Mouse (Mus musculus) mouse embryonic stem cell (cell line): Measurements from ENCODE around the gene Gm33543.

Experiments
- in situ Hi-C, 2 experiments: fragments of 300-500 bp; cut with MboI; formaldehyde crosslinking; loops; 1 replicate in 1 of 2; 3 replicates in 1 of 2; pipeline ENCODE4 v1.14.3; 2019 to 2020; ENCODE audit warnings: low sequenced_read_pairs in 2 of 2, low pct_unique_long_range_greater_than_20kb in 1 of 2, mixed read lengths in 1 of 2; ENCODE audit not compliant: unreplicated experiment in 1 of 2

The Gm33543 gene

DNA sequence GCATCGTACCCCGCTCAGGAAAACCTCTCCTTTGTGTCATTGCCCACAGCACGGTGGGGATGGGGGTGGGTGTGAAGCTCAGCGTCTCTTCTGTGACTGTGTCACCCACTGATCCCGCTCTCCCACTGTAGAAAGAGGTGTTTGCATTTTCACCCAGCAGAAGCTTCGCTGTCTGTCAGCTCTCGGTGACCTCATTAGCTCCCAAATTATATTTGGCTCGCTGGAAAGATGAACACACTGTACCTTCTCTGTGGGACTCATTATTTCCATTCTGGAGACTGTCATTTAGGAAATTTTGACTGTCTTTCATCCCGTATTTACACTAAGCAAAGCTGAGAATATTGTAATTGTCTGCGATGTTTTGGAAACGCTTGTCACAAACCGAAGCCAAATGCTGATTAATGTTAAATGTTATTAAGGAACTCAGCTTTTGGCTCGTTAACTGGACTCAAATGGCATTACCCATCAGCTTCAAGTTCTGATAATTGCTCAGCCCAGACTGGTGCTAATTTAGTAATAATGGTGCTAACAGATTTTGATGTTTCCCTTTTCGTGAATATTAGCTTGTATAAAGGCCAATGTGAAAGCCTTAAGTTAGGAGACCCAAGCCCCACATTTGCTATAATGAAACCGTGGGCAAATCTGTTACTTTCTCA lies 51.8 kb downstream of the Gm33543 start:
- in situ Hi-C loops: no loop called here

DNA sequence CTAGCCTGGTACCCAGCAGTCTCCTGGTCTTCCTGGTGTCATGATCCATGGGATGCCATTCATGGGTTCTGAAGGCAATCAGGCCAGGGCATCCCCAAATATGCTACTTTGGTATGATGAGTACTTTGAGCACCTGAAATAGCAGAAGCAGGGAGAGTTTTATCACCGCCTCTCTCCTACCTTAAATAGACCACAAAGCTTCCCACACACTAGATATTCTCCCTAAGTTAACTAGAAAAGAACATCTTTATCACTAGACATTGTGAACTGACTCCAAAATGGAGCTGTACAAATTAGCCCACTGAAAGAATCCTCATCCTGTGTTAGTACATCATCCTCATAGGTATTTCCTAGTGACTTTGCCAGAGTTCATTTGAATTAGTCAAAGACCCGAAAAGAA lies 55.6 kb downstream of the Gm33543 start:
- in situ Hi-C loops: no loop called here

DNA sequence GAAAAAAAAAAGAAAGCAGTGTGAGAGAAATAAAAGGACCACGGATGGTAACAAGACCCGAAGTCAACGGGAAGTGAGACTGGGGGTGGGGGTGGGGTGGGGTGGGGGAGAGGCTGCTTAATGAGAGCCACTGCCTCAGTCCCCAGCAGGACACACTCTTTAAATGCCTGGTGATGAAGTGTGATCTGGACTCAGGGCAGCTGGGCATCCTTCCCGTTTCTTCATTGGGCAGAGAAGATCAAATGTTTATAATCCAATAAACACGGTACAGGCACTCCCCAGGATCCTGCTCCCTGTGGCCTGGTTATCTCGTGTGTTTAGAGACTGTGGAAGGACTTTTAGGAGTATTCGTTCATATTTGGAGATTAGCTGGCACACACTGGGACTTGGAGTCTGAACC lies 57.9 kb downstream of the Gm33543 start:
- in situ Hi-C loops: no loop called here

GRCm38 (mm10) chr10:95780881-95781600 lies 61.7 kb downstream of the Gm33543 start:
- in situ Hi-C loops: no loop called here

DNA sequence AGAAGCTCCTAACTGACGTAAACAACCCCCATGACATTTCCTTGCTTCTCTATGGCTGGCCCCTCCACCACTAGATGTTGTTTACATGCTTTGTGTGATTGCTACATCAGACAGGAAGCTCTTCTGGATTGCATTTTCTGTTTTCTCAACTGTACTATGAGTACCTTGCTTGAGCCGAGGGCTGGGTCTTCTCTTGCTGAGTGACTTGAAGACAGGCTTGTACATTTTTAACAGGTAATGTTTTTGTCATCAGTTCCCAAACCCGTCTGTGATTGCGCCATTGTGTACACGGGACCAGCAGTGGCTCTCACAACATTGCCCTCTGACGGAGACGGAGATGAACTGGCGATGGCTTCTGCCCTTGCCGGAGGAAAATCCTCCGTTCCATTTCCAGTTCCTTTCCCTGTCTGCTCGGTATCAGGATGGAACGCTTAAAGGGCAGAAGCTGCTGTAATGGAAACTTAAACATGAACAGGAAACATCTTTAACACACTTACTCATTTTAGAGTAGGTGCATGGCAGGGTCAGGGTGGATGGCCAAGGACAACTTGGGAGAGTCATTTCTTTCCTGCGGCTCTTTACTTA lies 62.8 kb downstream of the Gm33543 start:
- in situ Hi-C loops: loop anchor here in 1 of 2 experiments (10.0 kb wide), 1 partner anchor 115 kb away; no protein-coding TSS in a partner anchor

- in situ Hi-C loops: loop anchor here in 1 of 2 experiments (10.0 kb wide), 1 partner anchor 114 kb away; no protein-coding TSS in a partner anchor
Measured at GRCm38 (mm10) chr10:95778622-95779021, 64.1 kb downstream of the Gm33543 start.

DNA sequence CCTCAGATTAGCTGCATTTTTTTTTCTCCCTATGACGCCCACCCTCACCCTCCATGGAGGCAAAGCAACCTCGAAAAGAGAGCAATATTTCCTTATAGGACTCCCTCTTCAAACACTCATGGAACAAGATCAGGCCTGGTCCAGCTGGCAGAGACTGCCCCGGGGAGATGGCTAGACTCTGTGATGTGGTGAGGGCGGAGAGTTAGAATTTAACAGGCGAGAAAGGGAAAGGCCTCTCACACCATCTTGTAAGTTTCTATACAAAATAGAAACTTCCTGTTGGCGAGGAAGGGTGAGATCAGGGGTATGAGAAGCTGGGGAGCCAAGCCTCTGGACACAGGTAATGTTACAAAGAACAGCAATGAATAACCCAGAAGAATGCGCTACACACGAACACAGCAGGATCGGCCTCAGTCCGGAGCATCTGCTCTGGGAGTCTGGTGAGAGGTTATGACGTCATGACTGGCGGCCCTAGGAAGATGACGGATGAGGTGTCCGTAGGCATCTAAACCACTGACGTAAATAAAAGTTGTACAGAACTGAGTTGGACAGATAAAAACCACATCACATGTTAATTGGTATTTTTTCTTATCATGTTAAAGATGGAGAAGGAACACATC lies 64.9 kb downstream of the Gm33543 start:
- in situ Hi-C loops: loop anchor here in 1 of 2 experiments (10.0 kb wide), 1 partner anchor 113 kb away; no protein-coding TSS in a partner anchor

DNA sequence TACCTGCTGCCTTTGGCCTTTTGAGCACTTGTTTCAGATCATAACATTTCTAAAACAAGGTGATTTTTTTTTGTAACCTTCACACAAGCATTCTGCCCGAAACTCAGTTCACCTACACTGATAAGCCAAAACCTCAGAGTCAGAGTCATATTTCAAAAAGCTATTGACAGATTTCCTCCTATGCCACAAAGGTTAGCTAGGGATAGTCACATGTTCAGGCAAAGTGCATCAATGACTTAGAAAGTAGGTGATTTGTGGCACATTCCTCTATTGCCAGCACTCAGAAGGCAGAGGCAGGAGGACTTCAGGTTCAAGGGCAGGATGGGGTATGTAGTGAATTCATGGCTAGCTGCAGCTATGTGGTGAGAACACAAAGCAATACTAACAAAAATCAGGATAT lies 65.7 kb downstream of the Gm33543 start:
- in situ Hi-C loops: loop anchor here in 1 of 2 experiments (10.0 kb wide), 1 partner anchor 112 kb away; no protein-coding TSS in a partner anchor

GRCm38 (mm10) chr10:95774856-95775255 lies 67.9 kb downstream of the Gm33543 start:
- in situ Hi-C loops: loop anchor here in 1 of 2 experiments (10.0 kb wide), 1 partner anchor 110 kb away; no protein-coding TSS in a partner anchor

DNA sequence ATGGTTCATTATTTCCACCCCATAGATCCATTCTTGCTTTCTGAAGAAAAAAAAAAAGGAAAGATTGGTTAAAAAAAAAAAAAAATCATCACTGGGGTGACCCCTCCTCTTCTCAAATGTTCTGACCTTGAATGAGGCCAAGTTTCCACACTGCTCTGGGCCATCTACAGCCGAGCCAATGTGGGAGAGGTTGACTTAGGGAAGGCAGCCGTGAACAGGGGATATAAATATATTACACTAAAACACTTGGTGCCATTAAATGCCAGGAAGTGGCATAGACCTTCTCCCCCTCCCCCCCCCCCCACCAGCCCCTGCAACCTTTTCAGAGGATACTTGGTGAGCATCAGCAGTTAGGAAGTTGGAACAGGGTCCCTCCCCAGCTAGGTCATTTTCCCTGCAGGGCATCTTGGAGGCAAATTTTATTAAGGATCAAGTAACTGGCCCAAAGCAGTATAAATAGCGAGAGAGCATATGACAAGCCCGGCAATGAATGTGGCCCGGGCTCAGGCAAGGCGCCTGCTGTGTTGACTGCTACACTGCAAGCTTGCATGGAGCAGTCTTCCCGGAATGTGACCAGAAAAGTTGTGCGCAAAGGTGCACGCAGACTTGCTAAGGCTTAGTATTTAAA lies 68.6 kb downstream of the Gm33543 start:
- in situ Hi-C loops: loop anchor here in 1 of 2 experiments (10.0 kb wide), 1 partner anchor 109 kb away; no protein-coding TSS in a partner anchor
